Mouse (Mus musculus): ENCODE measurements around the gene Ap3s2. TPM values are rescaled to one million over a fixed set of nuclear protein-coding genes. Genes with fewer than 3 reads are reported as not detected.

Gene Ap3s2
- polyA plus RNA-seq, 1 experiment from 2014 or later: 48.2 TPM

DNA sequence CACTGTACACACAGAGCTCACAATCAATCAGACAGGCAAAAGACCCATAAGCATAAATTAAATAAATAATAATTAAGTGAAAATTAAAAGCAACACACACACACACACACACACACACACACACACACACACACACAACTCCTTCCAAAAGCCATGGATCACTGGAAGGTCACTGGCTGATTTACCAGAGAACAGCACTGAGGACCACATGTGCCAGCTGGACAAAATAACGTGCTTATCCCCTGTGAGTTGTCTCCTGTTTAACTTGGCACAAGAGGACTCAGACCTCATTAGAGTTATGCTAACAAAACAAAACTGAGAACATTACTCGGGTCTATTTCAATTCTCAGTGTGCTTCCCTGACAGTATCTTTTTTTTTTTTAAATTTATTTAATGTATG lies 13.1 kb downstream of the Ap3s2 start:
- Histone ChIP-seq H3K4me2 (no peak overlapping the region), H3K9me3 (no peaks in the 10 kb centered on the region), H3K4me3 (replicated peaks) (no peak overlapping the region), H3K27ac (no peak overlapping the region), H3K4me1 (no peaks in the 10 kb centered on the region), H3K27me3 (no peaks in the 10 kb centered on the region), H3K36me3 (replicated peaks) (peaks cover 46% of the 10 kb centered on the region), H3K9ac (no peak overlapping the region)
- ATAC-seq (ENCODE audit: low FRiP score): no peak
- 87% methylated on average over 2 of the region's 2 CpGs for WGBS

DNA sequence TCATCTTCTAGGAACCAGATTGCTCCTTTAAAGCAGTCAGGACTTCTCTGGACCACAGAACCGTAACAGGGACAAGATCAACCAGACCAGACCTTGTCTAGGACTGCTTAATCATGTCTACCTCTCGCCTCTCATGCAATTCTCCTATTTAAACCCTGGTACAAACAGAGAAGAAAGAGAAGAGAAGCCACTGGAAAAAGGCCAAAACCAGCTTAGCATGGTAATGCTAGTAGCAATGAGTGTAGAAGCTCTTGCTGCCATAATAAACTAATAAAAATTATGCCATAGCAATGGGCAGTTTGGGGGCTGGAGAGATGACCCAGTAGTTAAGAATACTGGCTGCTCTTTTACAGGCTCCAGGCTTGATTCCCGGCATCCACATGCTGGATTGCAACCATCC lies 13.5 kb downstream of the Ap3s2 start:
- 93% methylated on average over 3 of the region's 3 CpGs for WGBS
- no peak overlapping the region for H3K4me2 ChIP-seq
- ATAC-seq (ENCODE audit: low FRiP score): no peak
- H3K9ac ChIP-seq: no peak overlapping the region
- no peaks in the 10 kb centered on the region for H3K9me3 ChIP-seq
- H3K4me1 ChIP-seq: no peaks in the 10 kb centered on the region
- H3K27me3 ChIP-seq: no peaks in the 10 kb centered on the region
- no peak overlapping the region for H3K27ac ChIP-seq
- H3K36me3 ChIP-seq (replicated peaks): peaks cover 50% of the 10 kb centered on the region
- H3K4me3 ChIP-seq (replicated peaks): no peak overlapping the region

- no peaks in the 10 kb centered on the region for H3K4me1 ChIP-seq
- WGBS: 94% methylated on average over 4 of the region's 4 CpGs
- H3K4me3 ChIP-seq (replicated peaks): no peak overlapping the region
- H3K27ac ChIP-seq: no peak overlapping the region
- H3K4me2 ChIP-seq: no peak overlapping the region
- no peaks in the 10 kb centered on the region for H3K27me3 ChIP-seq
- no peak overlapping the region for H3K9ac ChIP-seq
- H3K9me3 ChIP-seq: no peaks in the 10 kb centered on the region
- peaks cover 51% of the 10 kb centered on the region for H3K36me3 ChIP-seq (replicated peaks)
- no peak for ATAC-seq (ENCODE audit: low FRiP score)
Measured at GRCm38 (mm10) chr7:79905193-79905592, 15.3 kb downstream of the Ap3s2 start.

DNA sequence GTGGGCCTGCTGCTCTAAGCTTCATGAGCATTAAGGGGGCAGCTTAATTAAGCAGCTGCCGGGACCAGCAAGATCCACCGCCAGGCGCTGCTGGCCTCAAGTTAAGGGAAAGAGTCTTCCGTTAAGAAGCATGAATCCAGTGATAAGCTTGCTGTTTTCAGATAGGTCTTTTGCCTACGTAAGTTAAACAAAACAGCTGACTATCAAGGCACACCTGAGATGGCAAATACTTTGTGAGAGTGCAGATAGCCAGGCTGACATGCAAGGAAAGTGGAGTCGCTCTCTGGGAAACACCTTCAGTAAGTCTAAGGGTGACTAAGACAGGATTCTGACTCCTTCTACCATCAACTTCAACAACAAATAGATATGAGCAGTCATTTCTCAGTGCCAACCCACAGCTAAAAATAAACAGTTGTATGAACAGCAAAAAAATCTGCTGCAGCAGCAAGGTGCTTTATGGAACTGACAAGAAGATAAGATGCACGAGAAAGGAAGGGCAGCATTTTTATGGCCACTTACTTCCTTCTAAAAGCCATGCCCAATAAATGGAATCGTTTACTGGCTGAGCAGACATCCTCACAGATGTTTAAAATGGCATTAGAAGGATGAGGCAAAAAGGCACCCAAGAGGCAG lies 17.2 kb downstream of the Ap3s2 start:
- Histone ChIP-seq H3K36me3 (replicated peaks) (peaks cover 48% of the 10 kb centered on the region), H3K9me3 (no peaks in the 10 kb centered on the region), H3K27me3 (no peaks in the 10 kb centered on the region), H3K4me2 (no peak overlapping the region), H3K9ac (no peak overlapping the region), H3K4me3 (replicated peaks) (no peak overlapping the region), H3K4me1 (no peaks in the 10 kb centered on the region), H3K27ac (no peak overlapping the region)
- 91% methylated on average over 8 of the region's 8 CpGs for WGBS
- ATAC-seq (ENCODE audit: low FRiP score): no peak

- H3K9ac ChIP-seq: no peak overlapping the region
- no peak overlapping the region for H3K27ac ChIP-seq
- no peaks in the 10 kb centered on the region for H3K27me3 ChIP-seq
- WGBS: 97% methylated on average over 6 of the region's 6 CpGs
- no peak for ATAC-seq (ENCODE audit: low FRiP score)
- no peaks in the 10 kb centered on the region for H3K9me3 ChIP-seq
- H3K4me1 ChIP-seq: no peaks in the 10 kb centered on the region
- H3K4me3 ChIP-seq (replicated peaks): no peak overlapping the region
- no peak overlapping the region for H3K4me2 ChIP-seq
- H3K36me3 ChIP-seq (replicated peaks): peaks cover 54% of the 10 kb centered on the region
Measured at GRCm38 (mm10) chr7:79900753-79901152, 19.7 kb downstream of the Ap3s2 start.

- H3K36me3 ChIP-seq (replicated peaks): peaks cover 48% of the 10 kb centered on the region
- WGBS: 79% methylated on average over 3 of the region's 3 CpGs
Measured at GRCm38 (mm10) chr7:79895225-79895624, 25.2 kb downstream of the Ap3s2 start.

GRCm38 (mm10) chr7:79894790-79895189 lies 25.7 kb downstream of the Ap3s2 start:
- no peak overlapping the region for H3K4me2 ChIP-seq
- no peak overlapping the region for H3K9ac ChIP-seq
- peaks cover 45% of the 10 kb centered on the region for H3K36me3 ChIP-seq (replicated peaks)
- H3K27ac ChIP-seq: no peak overlapping the region
- WGBS: 88% methylated on average over 1 of the region's 1 CpGs
- no peaks in the 10 kb centered on the region for H3K27me3 ChIP-seq
- ATAC-seq (ENCODE audit: low FRiP score): no peak
- H3K4me3 ChIP-seq (replicated peaks): no peak overlapping the region
- H3K4me1 ChIP-seq: no peaks in the 10 kb centered on the region
- no peaks in the 10 kb centered on the region for H3K9me3 ChIP-seq

More at GRCm38 (mm10) chr7:79895225-79895624, 25.2 kb downstream of the Ap3s2 start:
- Histone ChIP-seq H3K27me3 (no peaks in the 10 kb centered on the region), H3K4me1 (no peaks in the 10 kb centered on the region), H3K4me3 (replicated peaks) (no peak overlapping the region), H3K4me2 (no peak overlapping the region), H3K27ac (no peak overlapping the region), H3K9ac (no peak overlapping the region), H3K9me3 (no peaks in the 10 kb centered on the region)
- no peak for ATAC-seq (ENCODE audit: low FRiP score)

GRCm38 (mm10) chr7:79892576-79893428 lies 27.6 kb downstream of the Ap3s2 start:
- no peak for ATAC-seq (ENCODE audit: low FRiP score)

GRCm38 (mm10) chr7:79890436-79891221 lies 29.8 kb downstream of the Ap3s2 start:
- no peaks in the 10 kb centered on the region for H3K9me3 ChIP-seq
- 94% methylated on average over 15 of the region's 15 CpGs for WGBS
- no peak for ATAC-seq (ENCODE audit: low FRiP score)
- H3K9ac ChIP-seq: no peak overlapping the region
- no peaks in the 10 kb centered on the region for H3K27me3 ChIP-seq
- no peaks in the 10 kb centered on the region for H3K4me1 ChIP-seq
- H3K27ac ChIP-seq: no peak overlapping the region
- H3K4me3 ChIP-seq (replicated peaks): no peak overlapping the region
- H3K36me3 ChIP-seq (replicated peaks): peaks cover 35% of the 10 kb centered on the region
- H3K4me2 ChIP-seq: no peak overlapping the region

More at GRCm38 (mm10) chr7:79892576-79893428, 27.6 kb downstream of the Ap3s2 start:
- no peaks in the 10 kb centered on the region for H3K4me1 ChIP-seq
- no peak overlapping the region for H3K27ac ChIP-seq
- peaks cover 40% of the 10 kb centered on the region for H3K36me3 ChIP-seq (replicated peaks)
- H3K9me3 ChIP-seq: no peaks in the 10 kb centered on the region
- H3K4me3 ChIP-seq (replicated peaks): no peak overlapping the region
- 92% methylated on average over 6 of the region's 6 CpGs for WGBS
- no peak overlapping the region for H3K4me2 ChIP-seq
- no peaks in the 10 kb centered on the region for H3K27me3 ChIP-seq
- H3K9ac ChIP-seq: no peak overlapping the region

DNA sequence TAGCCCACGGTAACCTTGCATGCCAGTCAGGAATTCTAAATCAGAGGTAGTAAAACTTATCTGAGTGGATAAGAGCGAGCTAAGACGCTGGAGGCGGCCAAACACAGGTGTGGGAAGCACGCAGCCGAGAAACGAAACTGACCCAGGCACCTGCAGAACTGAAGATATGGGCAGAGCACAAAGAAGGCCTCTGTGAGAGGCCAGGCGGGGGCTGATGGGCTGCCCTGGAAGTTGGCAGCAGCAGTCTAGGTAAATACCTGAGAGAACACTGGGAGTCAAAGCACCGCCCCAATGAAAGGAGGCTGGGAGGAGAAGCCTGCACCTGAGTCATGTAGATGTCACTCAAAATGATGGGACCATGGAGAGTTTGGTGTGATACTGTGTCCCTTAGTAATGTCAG lies 31.8 kb downstream of the Ap3s2 start:
- WGBS: 94% methylated on average over 9 of the region's 9 CpGs
- H3K4me3 ChIP-seq (replicated peaks): no peak overlapping the region
- H3K9ac ChIP-seq: no peak overlapping the region
- H3K4me2 ChIP-seq: no peak overlapping the region
- H3K27ac ChIP-seq: no peak overlapping the region
- no peaks in the 10 kb centered on the region for H3K27me3 ChIP-seq
- H3K4me1 ChIP-seq: no peaks in the 10 kb centered on the region
- no peak for ATAC-seq (ENCODE audit: low FRiP score)
- H3K9me3 ChIP-seq: no peaks in the 10 kb centered on the region
- peaks cover 37% of the 10 kb centered on the region for H3K36me3 ChIP-seq (replicated peaks)

GRCm38 (mm10) chr7:79883613-79884334 lies 36.7 kb downstream of the Ap3s2 start:
- H3K4me3 ChIP-seq (replicated peaks): no peak overlapping the region
- WGBS: 94% methylated on average over 7 of the region's 7 CpGs
- no peaks in the 10 kb centered on the region for H3K4me1 ChIP-seq
- no peak overlapping the region for H3K9ac ChIP-seq
- H3K4me2 ChIP-seq: no peak overlapping the region
- H3K27ac ChIP-seq: no peak overlapping the region
- ATAC-seq (ENCODE audit: low FRiP score): no peak
- no peaks in the 10 kb centered on the region for H3K27me3 ChIP-seq
- no peaks in the 10 kb centered on the region for H3K9me3 ChIP-seq
- H3K36me3 ChIP-seq (replicated peaks): peaks cover 59% of the 10 kb centered on the region

GRCm38 (mm10) chr7:79881901-79882300 lies 38.5 kb downstream of the Ap3s2 start:
- Histone ChIP-seq H3K9ac (no peak overlapping the region), H3K4me3 (replicated peaks) (no peak overlapping the region), H3K27ac (no peak overlapping the region), H3K27me3 (no peaks in the 10 kb centered on the region), H3K4me1 (no peaks in the 10 kb centered on the region), H3K9me3 (no peaks in the 10 kb centered on the region), H3K36me3 (replicated peaks) (peaks cover 56% of the 10 kb centered on the region), H3K4me2 (no peak overlapping the region)
- no peak for ATAC-seq (ENCODE audit: low FRiP score)
- WGBS: 95% methylated on average over 6 of the region's 6 CpGs

All from forebrain, embryonic 12.5 days (tissue).